Mouse (Mus musculus) embryonic facial prominence, embryonic 11.5 days (tissue): Measurements from ENCODE around the gene Cyp39a1. TPM values are rescaled to one million over a fixed set of nuclear protein-coding genes. Genes with fewer than 3 reads are reported as not detected.

Experiments
- ATAC-seq: fragments of 200-750 bp; cut with Nextera tagmentation; replicated peaks from 2 replicates; pipeline ENCODE4 v1.8.0; 2017; ENCODE audit warnings: low read depth; ENCODE audit not compliant: insufficient number of reproducible peaks, low FRiP score, low TSS enrichment
- DNase-seq: peaks from one replicate; pipeline ENCODE4 v3.0.0-alpha.2; 2015; ENCODE audit warnings: low spot score
- H3K27ac ChIP-seq: fragments of 300-500 bp; sonication (generic); replicated peaks from 2 replicates; pipeline ENCODE4 v1.5.1; 2014; ENCODE audit warnings: mild to moderate bottlenecking, low read depth, low read length, control low read depth
- H3K27me3 ChIP-seq: fragments of 300-500 bp; sonication (generic); 2 replicates; pipeline ENCODE4 v1.6.1; 2014; ENCODE audit warnings: mild to moderate bottlenecking, low read length, moderate library complexity, mixed read lengths; ENCODE audit not compliant: control insufficient read depth, insufficient read depth
- H3K36me3 ChIP-seq: fragments of 300-500 bp; sonication (generic); replicated peaks from 2 replicates; pipeline ENCODE4 v1.6.1; 2014; ENCODE audit warnings: low read depth, mild to moderate bottlenecking, low read length, moderate library complexity, mixed read lengths; ENCODE audit not compliant: control insufficient read depth, insufficient read depth
- H3K4me1 ChIP-seq: fragments of 300-500 bp; sonication (generic); 2 replicates; pipeline ENCODE4 v1.6.1; 2014; ENCODE audit warnings: low read length, mixed read lengths; ENCODE audit not compliant: control insufficient read depth, insufficient read depth
- H3K4me2 ChIP-seq: fragments of 300-500 bp; sonication (generic); 2 replicates; pipeline ENCODE4 v1.6.1; 2014; ENCODE audit warnings: low read depth, mild to moderate bottlenecking, control low read depth, low read length, moderate library complexity
- H3K4me3 ChIP-seq: fragments of 300-500 bp; sonication (generic); 2 replicates; pipeline ENCODE4 v1.5.1; 2014; ENCODE audit warnings: low read depth, low read length, control low read depth
- H3K9ac ChIP-seq: fragments of 300-500 bp; sonication (generic); replicated peaks from 2 replicates; pipeline ENCODE4 v1.6.1; 2014; ENCODE audit warnings: mild to moderate bottlenecking, control low read depth, low read length
- H3K9me3 ChIP-seq: fragments of 300-500 bp; sonication (generic); replicated peaks from 2 replicates; pipeline ENCODE4 v1.6.1; 2016; ENCODE audit warnings: mild to moderate bottlenecking, low read length, inconsistent platforms, mixed read lengths; ENCODE audit not compliant: control insufficient read depth
- WGBS: fragments of 180-500 bp; shearing (Covaris S2); extraction: QIAGEN DNeasy Blood & Tissue Kit; methylation state at CpG from one replicate; pipeline ENCODE4 v1.1.7; 2014; 5-methylcytosine and 5-hydroxymethylcytosine counted together
- polyA plus RNA-seq: library from polyadenylated mRNA; unstranded; fragments of >200 nt; fragmentation: Nextera tagmentation; extraction: Ambion mirVana; gene quantifications from 2 replicates; pipeline ENCODE4 v1.2.1, GENCODE M21; 2014

Cyp39a1 gene
- polyA plus RNA-seq, 1 experiment from 2014 or later: 32.9 TPM

GRCm38 (mm10) chr17:43716601-43717000, 49.4 kb downstream of the Cyp39a1 start:
- no peaks in the 10 kb centered on the region for H3K4me1 ChIP-seq
- H3K36me3 ChIP-seq: no peaks in the 10 kb centered on the region
- H3K4me3 ChIP-seq: no peak overlapping the region
- no peak overlapping the region for H3K27ac ChIP-seq
- WGBS: 30% methylated on average over 7 of the region's 7 CpGs
- no peak for ATAC-seq
- no peaks in the 10 kb centered on the region for H3K9me3 ChIP-seq
- peak; percentile 56 for DNase-seq
- no peak overlapping the region for H3K9ac ChIP-seq
- H3K4me2 ChIP-seq: no peak overlapping the region
- H3K27me3 ChIP-seq: no peaks in the 10 kb centered on the region

- no peak overlapping the region for H3K9ac ChIP-seq
- no peaks in the 10 kb centered on the region for H3K9me3 ChIP-seq
- H3K36me3 ChIP-seq: no peaks in the 10 kb centered on the region
- ATAC-seq (no peak), DNase-seq (no peak)
- H3K4me2 ChIP-seq: no peak overlapping the region
- H3K27ac ChIP-seq: no peak overlapping the region
- H3K27me3 ChIP-seq: no peaks in the 10 kb centered on the region
- H3K4me1 ChIP-seq: no peaks in the 10 kb centered on the region
- 75% methylated on average over 3 of the region's 3 CpGs for WGBS
- no peak overlapping the region for H3K4me3 ChIP-seq
Measured at GRCm38 (mm10) chr17:43719401-43719800, 52.2 kb downstream of the Cyp39a1 start.

- no peaks in the 10 kb centered on the region for H3K27me3 ChIP-seq
- 93% methylated on average over 2 of the region's 2 CpGs for WGBS
- H3K4me1 ChIP-seq: no peaks in the 10 kb centered on the region
- ATAC-seq (no peak), DNase-seq (no peak)
- H3K4me3 ChIP-seq: no peak overlapping the region
- H3K9ac ChIP-seq: no peak overlapping the region
- H3K9me3 ChIP-seq: no peaks in the 10 kb centered on the region
- no peak overlapping the region for H3K4me2 ChIP-seq
- H3K27ac ChIP-seq: no peak overlapping the region
- H3K36me3 ChIP-seq: no peaks in the 10 kb centered on the region
Measured at GRCm38 (mm10) chr17:43724480-43724879, 57.3 kb downstream of the Cyp39a1 start.

- Histone ChIP-seq H3K27me3 (no peaks in the 10 kb centered on the region), H3K27ac (no peak overlapping the region), H3K9ac (no peak overlapping the region), H3K9me3 (no peaks in the 10 kb centered on the region), H3K36me3 (no peaks in the 10 kb centered on the region), H3K4me2 (no peak overlapping the region), H3K4me3 (no peak overlapping the region), H3K4me1 (no peaks in the 10 kb centered on the region)
- WGBS: 87% methylated on average over 8 of the region's 8 CpGs
- DNase-seq (no peak), ATAC-seq (no peak)
Measured at GRCm38 (mm10) chr17:43731327-43731726, 64.1 kb downstream of the Cyp39a1 start.

GRCm38 (mm10) chr17:43731976-43732375, 64.8 kb downstream of the Cyp39a1 start:
- Histone ChIP-seq H3K36me3 (no peaks in the 10 kb centered on the region), H3K27me3 (no peaks in the 10 kb centered on the region), H3K27ac (no peak overlapping the region), H3K4me1 (no peaks in the 10 kb centered on the region), H3K4me2 (no peak overlapping the region), H3K4me3 (no peak overlapping the region), H3K9me3 (no peaks in the 10 kb centered on the region), H3K9ac (no peak overlapping the region)
- 95% methylated on average over 8 of the region's 8 CpGs for WGBS
- ATAC-seq (no peak), DNase-seq (no peak)

GRCm38 (mm10) chr17:43734252-43734651, 67.0 kb downstream of the Cyp39a1 start:
- H3K9ac ChIP-seq: no peak overlapping the region
- no peaks in the 10 kb centered on the region for H3K36me3 ChIP-seq
- H3K9me3 ChIP-seq: no peaks in the 10 kb centered on the region
- no peak for DNase-seq
- no peak overlapping the region for H3K4me3 ChIP-seq
- no peak overlapping the region for H3K27ac ChIP-seq
- no peak for ATAC-seq
- H3K27me3 ChIP-seq: no peaks in the 10 kb centered on the region
- no peaks in the 10 kb centered on the region for H3K4me1 ChIP-seq
- H3K4me2 ChIP-seq: no peak overlapping the region
- WGBS: 82% methylated on average over 4 of the region's 4 CpGs

GRCm38 (mm10) chr17:43743933-43744332, 76.7 kb downstream of the Cyp39a1 start:
- Histone ChIP-seq H3K27ac (no peak overlapping the region), H3K27me3 (no peaks in the 10 kb centered on the region), H3K4me3 (no peak overlapping the region), H3K9ac (no peak overlapping the region), H3K4me1 (no peaks in the 10 kb centered on the region), H3K9me3 (no peaks in the 10 kb centered on the region), H3K4me2 (no peak overlapping the region), H3K36me3 (no peaks in the 10 kb centered on the region)
- ATAC-seq: no peak
- DNase-seq: no peak
- 78% methylated on average over 5 of the region's 5 CpGs for WGBS

GRCm38 (mm10) chr17:43744425-43744824, 77.2 kb downstream of the Cyp39a1 start:
- Histone ChIP-seq H3K4me2 (no peak overlapping the region), H3K27me3 (no peaks in the 10 kb centered on the region), H3K4me3 (no peak overlapping the region), H3K4me1 (no peaks in the 10 kb centered on the region), H3K9me3 (no peaks in the 10 kb centered on the region), H3K27ac (no peak overlapping the region), H3K9ac (no peak overlapping the region), H3K36me3 (no peaks in the 10 kb centered on the region)
- no peak for DNase-seq
- no peak for ATAC-seq
- 54% methylated on average over 4 of the region's 4 CpGs for WGBS
